ENCODE assay signal across 8 mouse cellular contexts in genomic region chr9:35267976-35268715, GRCm38 (mm10). TPM values are rescaled to one million over a fixed set of nuclear protein-coding genes. Genes with fewer than 3 reads are reported as not detected.
A peak's percentile ranks its signal among the peaks of the same experiment; 100 is the strongest.
DNase-seq lines count a peak whose midpoint lies in the region; ATAC-seq and TF ChIP-seq lines count a peak whose summit lies in the region.

No protein-coding gene starts in this region.

- peak overlapping the region; percentile 56 for H3K4me2 ChIP-seq in CH12.LX (ENCODE audit: insufficient read depth, low read depth, poor library complexity, severe bottlenecking)
- peak overlapping the region; percentile 80 for H3K4me2 ChIP-seq in embryonic facial prominence, embryonic 13.5 days
- peak overlapping the region; percentile 59 for H3K4me2 ChIP-seq in intestine, embryonic 15.5 days (replicated peaks)

- TF ChIP-seq POLR2A in heart, adult 2 months (IDR thresholded peaks at IDR 0.05; ENCODE audit: insufficient read depth, low read depth, low read length): no peak
- no peak for TF ChIP-seq POLR2A in CH12.LX (IDR thresholded peaks at IDR 0.05; ENCODE audit: low read depth, low read length)

- intact Hi-C loops in heart, adult 2 months (cut with DNase I): loop anchor here (2.0 to 5.0 kb wide), 3 partner anchors 56 to 151 kb away; partner anchors contain the start of genes Foxred1 and St3gal4

- H3K27me3 ChIP-seq in heart, adult 2 months (ENCODE audit: control insufficient read depth, insufficient read depth, low read length): no peaks in the 10 kb centered on the region
- no peaks in the 10 kb centered on the region for H3K27me3 ChIP-seq in CH12.LX (replicated peaks)
- H3K27me3 ChIP-seq in embryonic facial prominence, embryonic 13.5 days: no peaks in the 10 kb centered on the region
- no peaks in the 10 kb centered on the region for H3K27me3 ChIP-seq in intestine, embryonic 15.5 days (replicated peaks)

- TF ChIP-seq RAD21 in CH12.LX (IDR thresholded peaks at IDR 0.05; ENCODE audit: low read depth, low read length): no peak

- peak overlapping the region; percentile 84 for H3K27ac ChIP-seq in heart, adult 2 months
- no peak overlapping the region for H3K27ac ChIP-seq in CH12.LX (ENCODE audit: insufficient read depth, low read depth)
- peak overlapping the region; percentile 57; the same call in 1 of the 2 replicates for H3K27ac ChIP-seq in embryonic facial prominence, embryonic 13.5 days
- H3K27ac ChIP-seq in intestine, embryonic 15.5 days: peak overlapping the region; percentile 63; the same call in 1 of the 2 replicates

- TF ChIP-seq EP300 in heart, adult 2 months (IDR thresholded peaks at IDR 0.05; ENCODE audit: insufficient read depth, low read depth, low read length): no peak
- TF ChIP-seq EP300 in CH12.LX (IDR thresholded peaks at IDR 0.05; ENCODE audit: low read length): 0 out of 2 replicates have a peak, but pooled peaks have one; percentile 3

- H3K4me3 ChIP-seq in heart, adult 2 months: peak overlapping the region; percentile 82
- peak overlapping the region; percentile 62 to 94 (median 86) for H3K4me3 ChIP-seq in CH12.LX (replicated peaks in 1 of 3; ENCODE audit: low read depth in 2 of 3, low read length in 2 of 3, poor library complexity in 1 of 3)
- peak overlapping the region; percentile 83 for H3K4me3 ChIP-seq in embryonic facial prominence, embryonic 13.5 days
- H3K4me3 ChIP-seq in intestine, embryonic 15.5 days (replicated peaks): peak overlapping the region; percentile 82

- WGBS in heart, adult 2 months: 2% methylated on average over 21 of the region's 21 CpGs
- 2% methylated on average over 21 of the region's 21 CpGs for WGBS in embryonic facial prominence, embryonic 13.5 days
- WGBS in intestine, embryonic 15.5 days: 1% methylated on average over 21 of the region's 21 CpGs

- peaks cover 3% of the 10 kb centered on the region for H3K4me1 ChIP-seq in heart, adult 2 months (ENCODE audit: control insufficient read depth, insufficient read depth, low read length)
- peaks cover 0 to 51% of the 10 kb centered on the region in 2 experiments; a peak in 2 of 4 replicates for H3K4me1 ChIP-seq in CH12.LX (ENCODE audit: control insufficient read depth in 1 of 2, insufficient read depth in 2 of 2)
- peaks cover 16% of the 10 kb centered on the region for H3K4me1 ChIP-seq in embryonic facial prominence, embryonic 13.5 days
- H3K4me1 ChIP-seq in intestine, embryonic 15.5 days (replicated peaks): peaks cover 6% of the 10 kb centered on the region; the same call in 1 of the 2 replicates

- H3K36me3 ChIP-seq in heart, adult 2 months (ENCODE audit: control insufficient read depth, insufficient read depth, low read length): peaks cover 3% of the 10 kb centered on the region
- H3K36me3 ChIP-seq in CH12.LX (replicated peaks in 1 of 2; ENCODE audit: control insufficient read depth in 1 of 2, insufficient read depth in 1 of 2, low read length in 1 of 2): peaks cover 22 to 43% of the 10 kb centered on the region in 2 experiments
- H3K36me3 ChIP-seq in embryonic facial prominence, embryonic 13.5 days: peaks cover 31% of the 10 kb centered on the region
- 0 out of 2 replicates have a peak, but pooled peaks cover 5% of the 10 kb centered on the region for H3K36me3 ChIP-seq in intestine, embryonic 15.5 days

- no peaks in the 10 kb centered on the region for H3K9me3 ChIP-seq in CH12.LX (replicated peaks; ENCODE audit: low read length)
- no peaks in the 10 kb centered on the region for H3K9me3 ChIP-seq in embryonic facial prominence, embryonic 13.5 days
- no peaks in the 10 kb centered on the region for H3K9me3 ChIP-seq in intestine, embryonic 15.5 days

- peaks cover 2% of the 10 kb centered on the region; the same call in 1 of the 2 replicates for H3K79me2 ChIP-seq in heart, adult 2 months (replicated peaks; ENCODE audit: control insufficient read depth, insufficient read depth, low read length)
- peaks cover 10% of the 10 kb centered on the region for H3K79me2 ChIP-seq in CH12.LX (replicated peaks; ENCODE audit: control insufficient read depth, extremely low read depth, insufficient read depth, poor library complexity, severe bottlenecking)

- peak; percentile 39; the same call in 1 of the 2 replicates for ATAC-seq in embryonic facial prominence, embryonic 13.5 days (ENCODE audit: insufficient number of reproducible peaks, insufficient read depth, low FRiP score, low TSS enrichment, low read depth)
- ATAC-seq in intestine, embryonic 15.5 days: peak; percentile 44
- 0 out of 2 replicates have a peak, but pooled peaks have one; percentile 14 for ATAC-seq in monocyte, adult 5-6 weeks (replicated peaks; ENCODE audit: insufficient number of reproducible peaks, low FRiP score, low TSS enrichment, poor library complexity, severe bottlenecking)

- in situ Hi-C loops in CH12.LX (cut with MboI; ENCODE audit: low pct_ligation_motif_present, low pct_unique_long_range_greater_than_20kb, low sequenced_read_pairs): no loop called here

- DNase-seq in heart, adult 2 months: no peak
- no peak for DNase-seq in heart, adult 18-20 months
- DNase-seq in CH12.LX (ENCODE audit: extremely low read depth): peak; percentile 9
- no peak for DNase-seq in cerebellum, postnatal 36 days
- DNase-seq in spleen, postnatal 4 days (ENCODE audit: low spot score in 2 of 2): no peak

- no peak for TF ChIP-seq CTCF in heart, adult 2 months (IDR thresholded peaks at IDR 0.05)
- TF ChIP-seq CTCF in CH12.LX (conservative IDR thresholded peaks at IDR 0.05 in 1 of 2, IDR thresholded peaks at IDR 0.05 in 1 of 2; ENCODE audit: low read depth in 2 of 2, low read length in 2 of 2): no peak

- H3K9ac ChIP-seq in heart, adult 2 months (ENCODE audit: low read depth, low read length): peak overlapping the region; percentile 49
- peak overlapping the region; percentile 90 for H3K9ac ChIP-seq in CH12.LX (ENCODE audit: insufficient read depth, low read depth)
- peak overlapping the region; percentile 85 for H3K9ac ChIP-seq in embryonic facial prominence, embryonic 13.5 days
- H3K9ac ChIP-seq in intestine, embryonic 15.5 days: peak overlapping the region; percentile 73

- dilution Hi-C loops in CH12.LX (cut with MboI; ENCODE audit: extremely low pct_ligation_motif_present, extremely low pct_unique_long_range_greater_than_20kb, low sequenced_read_pairs): no loop called here

TF ChIP-seq in CH12.LX, 34 proteins besides CTCF, POLR2A, EP300 and RAD21:
- TF ChIP-seq HCFC1 (IDR thresholded peaks at IDR 0.05; ENCODE audit: low read depth, low read length) (peak; percentile 48), MEF2A (IDR thresholded peaks at IDR 0.05; ENCODE audit: borderline replicate concordance, low read depth, low read length) (no peak), TCF12 (IDR thresholded peaks at IDR 0.05; ENCODE audit: low read depth, low read length) (peak; percentile 6; the same call in 1 of the 2 replicates), RCOR1 (conservative IDR thresholded peaks at IDR 0.05; ENCODE audit: low read depth, low read length) (no peak; the same call in 1 of the 2 replicates), E2F4 (IDR thresholded peaks at IDR 0.05; ENCODE audit: insufficient replicate concordance, low read depth, low read length) (no peak)

RNA-seq across cellular contexts. Expression of gene Rpusd4, which starts 0.5 kb away (rescaled TPM):
- 10 to 100 TPM; 12.2 to 12.7 TPM for total RNA-seq in heart, adult 2 months (2021)
- 10.9 and 12.0 TPM in 2 replicates for polyA plus RNA-seq in heart, adult 2 months (2012; rRNA removed)
- 10 to 100 TPM; 14.9 to 16.3 TPM for total RNA-seq in heart, adult 18-20 months (2021)
- total RNA-seq in CH12.LX (2012; rRNA removed): 27.3 and 28.2 TPM in 2 replicates
- 21.7 and 23.7 TPM in 2 replicates for total RNA-seq in CH12.LX (2014; rRNA removed)
- 29.5 and 30.1 TPM in 2 replicates for polyA plus RNA-seq in CH12.LX (2012; ENCODE audit: insufficient read length, low read depth)
- polyA plus RNA-seq in embryonic facial prominence, embryonic 13.5 days (2015; fragmentation: Nextera tagmentation; extraction: Ambion mirVana): 30.2 and 30.8 TPM in 2 replicates
- polyA plus RNA-seq in intestine, embryonic 15.5 days (2015; fragmentation: Nextera tagmentation; extraction: Ambion mirVana): 31.0 and 33.8 TPM in 2 replicates
- 11.6 to 17.8 TPM (median 12.7 TPM) in 3 replicates for total RNA-seq in monocyte, adult 5-6 weeks (2017)

RNA-seq across cellular contexts. Expression of gene Fam118b, which starts 0.5 kb away (rescaled TPM):
- 10 to 100 TPM; 15.2 to 15.9 TPM for total RNA-seq in heart, adult 2 months (2021)
- 13.8 and 17.3 TPM in 2 replicates for polyA plus RNA-seq in heart, adult 2 months (2012; rRNA removed)
- total RNA-seq in heart, adult 18-20 months (2021): 10 to 100 TPM; 12.0 to 15.7 TPM
- 12.7 and 19.1 TPM in 2 replicates for total RNA-seq in CH12.LX (2012; rRNA removed)
- total RNA-seq in CH12.LX (2014; rRNA removed): 21.3 and 22.2 TPM in 2 replicates
- polyA plus RNA-seq in CH12.LX (2012; ENCODE audit: insufficient read length, low read depth): 27.7 and 28.7 TPM in 2 replicates
- polyA plus RNA-seq in embryonic facial prominence, embryonic 13.5 days (2015; fragmentation: Nextera tagmentation; extraction: Ambion mirVana): 53.2 and 61.4 TPM in 2 replicates
- 52.7 and 52.8 TPM in 2 replicates for polyA plus RNA-seq in intestine, embryonic 15.5 days (2015; fragmentation: Nextera tagmentation; extraction: Ambion mirVana)
- total RNA-seq in monocyte, adult 5-6 weeks (2017): 8.1 to 19.4 TPM (median 15.3 TPM) in 3 replicates

RNA-seq across cellular contexts. Expression of gene Foxred1, which starts 57.3 kb away (rescaled TPM):
- 10 to 100 TPM; 70.4 to 75.6 TPM for total RNA-seq in heart, adult 2 months (2021)
- 56.8 and 100 TPM in 2 replicates for polyA plus RNA-seq in heart, adult 2 months (2012; rRNA removed)
- 10 to 100 TPM; 75.0 to 83.1 TPM for total RNA-seq in heart, adult 18-20 months (2021)
- total RNA-seq in CH12.LX (2012; rRNA removed) (31.1 and 40.3 TPM in 2 replicates), CH12.LX (2014; rRNA removed) (69.1 and 70.0 TPM in 2 replicates)
- 40.3 and 42.6 TPM in 2 replicates for polyA plus RNA-seq in CH12.LX (2012; ENCODE audit: insufficient read length, low read depth)
- polyA plus RNA-seq in embryonic facial prominence, embryonic 13.5 days (2015; fragmentation: Nextera tagmentation; extraction: Ambion mirVana): 41.8 and 44.9 TPM in 2 replicates
- polyA plus RNA-seq in intestine, embryonic 15.5 days (2015; fragmentation: Nextera tagmentation; extraction: Ambion mirVana): 42.0 and 42.4 TPM in 2 replicates
- 33.0 to 49.7 TPM (median 42.1 TPM) in 3 replicates for total RNA-seq in monocyte, adult 5-6 weeks (2017)
